Mouse (Mus musculus) liver, postnatal 0 days (tissue): ENCODE results near the gene Scrt2.

Experiments used
- CTCF ChIP-seq: sonication (generic); IDR thresholded peaks from 2 replicates; pipeline ENCODE4 v1.5.1; 2016; ENCODE audit warnings: antibody characterized with exemption, low read depth
- EP300 ChIP-seq: IDR thresholded peaks from 2 replicates; pipeline ENCODE4 v1.6.1; 2016; ENCODE audit warnings: antibody characterized with exemption, low read depth, mild to moderate bottlenecking

DNA sequence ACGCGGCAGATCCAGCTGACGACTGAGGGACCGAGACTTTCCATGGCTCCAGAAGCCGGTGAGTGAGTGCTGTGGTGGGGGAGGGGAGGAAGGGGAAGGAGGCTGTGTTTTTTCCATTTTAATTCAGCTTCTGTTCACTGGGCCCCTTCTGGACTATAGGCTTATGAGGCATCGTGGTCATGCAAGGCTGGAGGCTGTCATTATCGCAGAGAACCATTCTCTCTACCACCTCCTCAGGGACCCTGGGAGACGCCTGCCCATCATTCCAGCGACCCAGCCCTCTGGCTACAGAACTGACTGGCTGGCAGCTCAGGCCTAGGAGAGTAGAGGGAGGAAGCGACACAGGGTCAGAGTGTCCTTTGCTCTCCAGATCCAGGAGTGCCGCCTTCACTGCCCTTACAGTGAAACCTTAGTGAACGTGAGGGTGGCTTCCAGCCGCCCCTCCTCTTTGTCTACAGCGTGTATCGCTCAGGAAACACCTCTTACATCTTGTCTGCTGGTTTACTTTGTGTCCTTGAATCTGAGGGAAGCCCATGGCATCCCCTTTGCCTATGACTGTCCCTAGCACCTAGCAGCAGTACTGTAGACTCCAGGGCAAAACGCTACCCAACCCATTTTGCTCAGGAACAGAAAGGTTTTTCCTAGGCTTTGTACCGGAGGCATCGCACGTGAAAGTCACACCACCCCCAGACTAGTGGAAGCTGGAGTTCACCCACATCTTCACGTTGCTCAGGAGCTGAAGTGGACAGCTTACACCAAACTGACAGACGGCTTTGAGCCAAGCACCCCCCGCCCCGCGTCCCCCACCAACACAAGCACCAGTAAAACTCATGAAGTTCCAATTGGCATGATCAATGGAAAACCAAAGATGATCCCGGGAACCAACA is 34.0 kb upstream of the Scrt2 start:
- TF ChIP-seq CTCF (no peak), EP300 (no peak)
